Mouse (Mus musculus): ENCODE data around the gene Gm49340. TPM values are rescaled to one million over a fixed set of nuclear protein-coding genes. Genes with fewer than 3 reads are reported as not detected.

Gene Gm49340
- total RNA-seq, 2 experiments from 2014 or later: not detected

GRCm38 (mm10) chr11:73399514-73399913, 70.0 kb downstream of the Gm49340 start, which contains the start of gene Olfr1:
TSS of gene Olfr1 (minus strand) at chr11:73399614.
- intact Hi-C loops (cut with DNase I): no loop called here
- DNase-seq (ENCODE audit: extremely low spot score in 1 of 2, low spot score in 2 of 2): no peak

Other genes with a start within 250 kb of the Gm49340 start
- gene Itgae, start 239.2 kb upstream of the Gm49340 start, total RNA-seq (2021): under 1 TPM; 0.19 to 0.22 TPM
- under 1 TPM; 0.75 to 0.92 TPM for gene Haspin, start 191.4 kb upstream of the Gm49340 start, total RNA-seq (2021)
- gene P2rx5, start 169.3 kb upstream of the Gm49340 start, total RNA-seq (2021): under 1 TPM; 0.32 to 0.54 TPM
- gene Emc6, start 152.7 kb upstream of the Gm49340 start, total RNA-seq (2021): 10 to 100 TPM; 59.7 to 65.4 TPM
- gene Tax1bp3, start 152.7 kb upstream of the Gm49340 start, total RNA-seq (2021): 10 to 100 TPM; 18.2 to 20.2 TPM
- 10 to 100 TPM; 17.6 to 18.2 TPM for gene Ctns, start 130.7 kb upstream of the Gm49340 start, total RNA-seq (2021)
- 1 to 10 TPM; 2.1 to 3.0 TPM for gene Shpk, start 130.3 kb upstream of the Gm49340 start, total RNA-seq (2021)
- under 1 TPM; 0.32 to 0.43 TPM for gene Trpv1, start 95.4 kb upstream of the Gm49340 start, total RNA-seq (2021)
- under 1 TPM; 0.73 to 0.79 TPM for gene Trpv3, start 62.4 kb upstream of the Gm49340 start, total RNA-seq (2021)
- 1 to 10 TPM; 3.3 to 4.2 TPM for gene Aspa, start 145 bp upstream of the Gm49340 start, total RNA-seq (2021)
- gene Spata22, start within 50 bp of the Gm49340 start, total RNA-seq (2021): under 1 TPM in 1 of 2 experiments, not detected in 1; 0.28 TPM
- gene Olfr20, start 21.0 kb downstream of the Gm49340 start, total RNA-seq (2021): not detected
- not detected for gene Olfr376, start 41.5 kb downstream of the Gm49340 start, total RNA-seq (2021)
- gene Olfr1, start 69.9 kb downstream of the Gm49340 start, total RNA-seq (2021): not detected
- not detected for gene Olfr378, start 98.7 kb downstream of the Gm49340 start, total RNA-seq (2021)
- not detected for gene Olfr380, start 127.8 kb downstream of the Gm49340 start, total RNA-seq (2021)
- not detected for gene Olfr381, start 161.9 kb downstream of the Gm49340 start, total RNA-seq (2021)
- not detected for gene Olfr382, start 187.5 kb downstream of the Gm49340 start, total RNA-seq (2021)